Mouse (Mus musculus) limb, embryonic 10.5 days (tissue): ENCODE measurements around the gene Begain. TPM values are rescaled to one million over a fixed set of nuclear protein-coding genes. Genes with fewer than 3 reads are reported as not detected.

Experiments used
- DNase-seq: peaks from one replicate; pipeline ENCODE4 v3.0.0-alpha.2; 2017; ENCODE audit warnings: low spot score
- H3K27ac ChIP-seq: fragments of 300-500 bp; sonication (generic); 2 replicates; pipeline ENCODE4 v1.5.1; 2016; ENCODE audit warnings: mild to moderate bottlenecking
- H3K27me3 ChIP-seq: fragments of 300-500 bp; sonication (generic); 2 replicates; pipeline ENCODE4 v1.6.1; 2016; ENCODE audit warnings: low read depth, mild to moderate bottlenecking; ENCODE audit not compliant: poor library complexity, severe bottlenecking
- H3K36me3 ChIP-seq: fragments of 300-500 bp; sonication (generic); 2 replicates; pipeline ENCODE4 v1.6.1; 2016; ENCODE audit warnings: mild to moderate bottlenecking, moderate library complexity
- H3K4me1 ChIP-seq: fragments of 300-500 bp; sonication (generic); 2 replicates; pipeline ENCODE4 v1.6.1; 2016
- H3K4me3 ChIP-seq: fragments of 300-500 bp; sonication (generic); 2 replicates; pipeline ENCODE4 v1.5.1; 2016; ENCODE audit warnings: mild to moderate bottlenecking, moderate library complexity
- H3K9me3 ChIP-seq: fragments of 300-500 bp; sonication (generic); replicated peaks from 2 replicates; pipeline ENCODE4 v1.6.1; 2016; ENCODE audit warnings: mild to moderate bottlenecking
- WGBS: fragments of 180-500 bp; shearing (Covaris S2); methylation state at CpG from one replicate; pipeline ENCODE4 v1.1.7; 2016; 5-methylcytosine and 5-hydroxymethylcytosine counted together
- polyA plus RNA-seq: library from polyadenylated mRNA; unstranded; fragments of >200 nt; fragmentation: Nextera tagmentation; extraction: Ambion mirVana; gene quantifications from 2 replicates; pipeline ENCODE4 v1.2.1, GENCODE M21; 2016

The Begain gene
- polyA plus RNA-seq, 1 experiment from 2014 or later = 2.5 TPM

DNA sequence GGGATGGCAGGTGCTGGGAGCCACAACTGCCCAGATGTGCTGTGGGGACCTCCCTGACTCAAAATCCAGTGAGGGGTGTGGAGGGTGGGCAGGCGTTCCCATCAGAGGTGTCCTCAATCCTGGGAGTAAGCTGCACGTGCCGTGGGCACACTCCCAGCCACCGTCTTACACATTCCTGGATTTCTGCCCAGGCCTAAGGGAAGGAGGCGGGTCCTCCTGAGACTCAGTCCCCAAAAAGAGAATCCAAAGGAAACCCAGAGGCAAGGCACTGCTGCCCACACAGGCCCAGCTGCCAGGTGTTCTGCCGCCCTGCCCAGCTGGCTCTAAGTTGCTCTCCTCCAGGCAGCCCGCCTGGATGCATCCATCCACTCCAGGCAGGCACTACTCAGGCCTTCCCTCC, 28.7 kb downstream of the Begain start:
- H3K4me1 ChIP-seq = peaks cover 23% of the 10 kb centered on the region
- peaks cover 61% of the 10 kb centered on the region for H3K27me3 ChIP-seq
- WGBS = 91% methylated on average over 7 of the region's 7 CpGs
- no peak overlapping the region; the same call in 1 of the 2 replicates for H3K27ac ChIP-seq
- H3K36me3 ChIP-seq = no peaks in the 10 kb centered on the region
- no peaks in the 10 kb centered on the region for H3K9me3 ChIP-seq
- no peak overlapping the region for H3K4me3 ChIP-seq
- no peak for DNase-seq

DNA sequence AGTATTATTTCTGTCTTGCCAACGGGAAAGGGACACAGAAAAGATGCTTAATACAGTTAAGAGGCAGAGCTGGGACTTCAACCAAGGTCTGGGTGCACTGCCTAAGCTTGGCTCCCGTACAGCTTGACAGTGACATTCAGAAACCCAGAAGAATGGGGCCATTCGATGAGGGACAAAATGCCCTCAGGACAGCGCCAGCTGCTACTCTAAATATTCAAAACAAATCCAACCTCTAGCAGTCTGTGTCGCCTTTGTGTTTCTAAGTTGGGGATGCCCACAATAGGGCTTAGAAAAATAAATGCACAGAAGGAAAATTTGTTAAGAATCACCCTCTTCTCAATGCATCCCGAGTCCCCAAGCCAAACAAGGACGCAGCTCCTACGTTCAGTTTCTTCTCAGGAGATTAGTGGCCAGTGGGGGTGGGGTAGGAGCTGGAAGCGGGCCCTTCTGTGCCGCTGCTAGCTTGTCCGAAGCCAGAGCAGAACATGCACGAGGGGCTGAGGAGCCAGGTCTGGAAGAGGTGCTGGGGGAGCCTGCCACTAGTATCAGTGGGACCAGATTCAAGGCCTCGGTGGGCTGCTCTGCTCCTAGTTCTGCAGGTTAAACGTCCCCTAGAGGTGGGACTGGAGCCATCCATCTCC, 29.7 kb downstream of the Begain start:
- WGBS = 64% methylated on average over 14 of the region's 14 CpGs

DNA sequence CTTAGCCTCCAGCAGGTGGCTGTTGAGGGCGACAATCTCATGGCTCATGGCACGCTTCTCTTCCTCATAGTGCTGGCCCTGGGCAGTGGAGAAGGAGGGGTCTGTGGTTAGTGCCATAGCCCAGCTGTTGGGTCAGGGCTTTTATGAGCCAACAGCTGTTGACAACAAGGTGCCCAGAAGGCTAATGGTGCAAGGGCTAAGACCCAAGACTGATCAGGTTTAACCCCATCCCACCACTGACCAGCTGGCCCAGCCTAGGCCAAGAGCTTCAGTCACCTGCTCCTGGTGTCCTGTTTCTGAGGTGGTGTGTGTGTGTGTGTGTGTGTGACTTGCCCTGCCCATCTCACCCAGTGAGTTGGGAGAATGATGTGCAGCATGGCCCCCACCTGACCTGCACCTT, 31.0 kb downstream of the Begain start:
- H3K27me3 ChIP-seq = peaks cover 62% of the 10 kb centered on the region
- WGBS = 86% methylated on average over 2 of the region's 2 CpGs
- H3K4me1 ChIP-seq = peaks cover 35% of the 10 kb centered on the region
- H3K9me3 ChIP-seq = no peaks in the 10 kb centered on the region; the same call in 1 of the 2 replicates
- no peak for DNase-seq
- no peak overlapping the region for H3K27ac ChIP-seq
- peaks cover 9% of the 10 kb centered on the region for H3K36me3 ChIP-seq
- H3K4me3 ChIP-seq = no peak overlapping the region

More for the DNA sequence above, 29.7 kb downstream of the Begain start:
- Histone ChIP-seq H3K4me3 (no peak overlapping the region), H3K27ac (no peak overlapping the region), H3K9me3 (no peaks in the 10 kb centered on the region; the same call in 1 of the 2 replicates), H3K27me3 (peaks cover 61% of the 10 kb centered on the region), H3K4me1 (peaks cover 29% of the 10 kb centered on the region), H3K36me3 (peaks cover 9% of the 10 kb centered on the region)
- no peak for DNase-seq

DNA sequence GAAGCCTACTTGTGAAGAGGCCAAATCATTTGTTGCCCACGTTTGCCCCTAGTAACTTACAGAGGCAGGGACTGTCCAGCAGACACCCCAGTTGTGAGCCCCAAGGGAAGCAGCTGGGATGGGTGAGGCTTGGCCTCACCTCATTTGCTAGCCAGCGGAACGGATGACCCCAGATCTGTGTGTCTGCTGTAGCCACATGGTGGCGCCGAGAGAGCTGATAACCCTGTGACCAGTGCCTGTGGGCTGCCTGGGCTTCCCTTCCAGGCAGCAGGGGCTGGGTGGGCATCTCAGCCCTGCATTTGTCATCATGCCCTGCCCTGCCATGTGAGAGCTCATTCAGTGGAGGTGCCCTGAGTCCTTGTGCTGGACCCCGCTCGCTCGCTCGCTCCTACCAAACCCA, 44.2 kb downstream of the Begain start:
- no peak for DNase-seq
- no peak overlapping the region for H3K4me3 ChIP-seq
- H3K27ac ChIP-seq = no peak overlapping the region
- 63% methylated on average over 9 of the region's 9 CpGs for WGBS
- H3K4me1 ChIP-seq = peaks cover 21% of the 10 kb centered on the region
- H3K27me3 ChIP-seq = no peaks in the 10 kb centered on the region
- H3K36me3 ChIP-seq = 0 out of 2 replicates have a peak, but pooled peaks cover 8% of the 10 kb centered on the region
- no peaks in the 10 kb centered on the region for H3K9me3 ChIP-seq

DNA sequence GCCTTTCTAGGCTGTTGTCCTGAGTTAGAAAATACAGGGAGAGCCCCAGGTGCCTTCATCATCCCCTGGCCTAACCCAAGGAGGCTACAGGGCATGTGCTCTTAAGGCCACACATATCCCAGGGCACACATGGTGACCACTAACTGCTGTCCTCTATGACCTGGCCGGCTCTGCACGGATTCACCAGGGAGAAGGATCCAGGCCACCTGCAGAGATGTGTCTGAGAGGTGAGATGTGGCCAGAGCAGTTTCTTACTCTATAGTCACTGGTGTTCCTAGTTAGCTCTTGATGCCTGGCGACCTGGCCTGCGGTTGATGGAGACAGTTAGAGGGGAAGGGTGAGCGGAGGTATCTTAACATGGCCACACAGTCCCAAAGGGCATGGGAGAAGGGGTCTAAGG, 45.1 kb downstream of the Begain start:
- WGBS = 77% methylated on average over 5 of the region's 5 CpGs
- H3K4me3 ChIP-seq = no peak overlapping the region
- H3K27ac ChIP-seq = no peak overlapping the region
- H3K4me1 ChIP-seq = peaks cover 26% of the 10 kb centered on the region
- H3K36me3 ChIP-seq = 0 out of 2 replicates have a peak, but pooled peaks cover 8% of the 10 kb centered on the region
- DNase-seq = no peak
- H3K27me3 ChIP-seq = no peaks in the 10 kb centered on the region
- no peaks in the 10 kb centered on the region for H3K9me3 ChIP-seq

DNA sequence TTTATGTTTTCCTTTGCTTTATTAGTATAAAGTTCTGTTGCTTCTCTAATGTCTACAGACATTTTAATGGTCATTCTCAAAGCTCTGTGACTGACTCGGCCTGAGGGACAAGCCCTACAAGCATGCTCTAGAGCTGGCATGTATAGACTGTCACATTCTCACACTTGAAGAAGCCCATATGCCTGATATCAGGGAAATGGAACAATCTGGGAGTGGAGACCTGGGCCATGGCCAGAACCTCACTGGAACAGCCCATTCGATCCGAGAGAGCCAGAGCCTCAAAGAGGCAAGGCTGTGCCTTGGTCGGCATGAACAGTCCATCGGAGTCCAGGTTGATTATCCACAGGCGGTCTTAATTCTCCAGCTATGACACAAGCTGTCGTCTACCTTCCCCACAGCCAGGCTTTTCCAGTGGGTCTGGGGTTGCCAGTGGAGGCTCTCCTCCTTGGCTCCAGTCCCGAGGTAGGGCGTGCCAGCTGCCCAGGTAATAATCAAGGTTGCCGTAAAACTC, 45.8 kb downstream of the Begain start:
- Histone ChIP-seq H3K4me1 (peaks cover 26% of the 10 kb centered on the region), H3K27ac (no peak overlapping the region), H3K27me3 (no peaks in the 10 kb centered on the region), H3K36me3 (0 out of 2 replicates have a peak, but pooled peaks cover 8% of the 10 kb centered on the region), H3K4me3 (no peak overlapping the region), H3K9me3 (no peaks in the 10 kb centered on the region)
- DNase-seq = no peak
- 75% methylated on average over 10 of the region's 10 CpGs for WGBS

DNA sequence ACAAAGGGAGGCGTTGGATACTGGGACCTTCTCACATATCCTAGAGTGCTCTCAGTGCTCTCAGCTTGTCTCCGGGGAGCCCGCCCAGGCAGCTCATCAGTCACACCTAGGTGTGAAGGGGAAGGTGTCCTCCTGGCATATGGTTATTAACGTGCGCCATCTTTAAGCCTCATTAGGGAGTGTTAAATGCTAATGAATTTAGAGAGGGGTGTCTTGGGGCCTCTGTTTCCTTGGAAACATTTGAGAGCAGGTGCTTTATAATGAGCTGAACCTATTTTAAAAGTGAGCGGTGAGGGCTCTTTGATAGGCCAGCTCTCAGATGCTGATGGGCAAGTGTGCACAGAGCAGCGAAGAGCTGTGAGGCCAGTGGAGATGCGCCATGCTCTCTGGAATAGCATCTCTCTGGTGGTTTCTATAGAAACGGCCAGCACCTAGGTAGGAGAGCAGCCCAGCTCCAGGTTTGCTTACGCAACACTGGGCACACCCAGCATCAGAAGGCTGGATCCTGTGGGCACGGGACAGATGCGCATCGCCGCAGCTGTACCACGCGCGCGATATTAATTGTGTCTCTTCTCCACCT, 57.9 kb downstream of the Begain start:
- Histone ChIP-seq H3K36me3 (no peaks in the 10 kb centered on the region), H3K4me1 (peaks cover 3% of the 10 kb centered on the region; the same call in 1 of the 2 replicates), H3K9me3 (no peaks in the 10 kb centered on the region), H3K27me3 (no peaks in the 10 kb centered on the region), H3K27ac (no peak overlapping the region), H3K4me3 (no peak overlapping the region)
- 72% methylated on average over 18 of the region's 18 CpGs for WGBS
- no peak for DNase-seq

DNA sequence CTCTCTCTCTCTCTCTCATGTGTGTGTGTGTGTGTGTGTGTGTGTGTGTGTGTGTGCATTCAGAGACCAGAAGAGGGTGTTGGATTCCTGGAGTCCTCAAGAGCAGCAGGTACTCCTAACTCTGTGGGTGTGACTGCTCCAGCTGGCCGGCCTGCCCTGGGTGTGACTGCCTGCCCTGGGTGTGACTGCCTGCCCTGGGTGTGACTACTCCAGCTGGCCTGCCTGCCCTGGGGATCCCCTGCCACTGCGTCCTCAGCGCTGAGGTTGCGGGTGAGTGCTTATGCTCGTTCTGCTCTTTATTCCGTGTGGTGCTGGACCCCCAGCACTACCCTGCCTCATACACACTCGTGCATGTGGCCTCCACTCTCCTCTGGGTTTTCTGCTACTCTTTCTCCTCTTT, 65.0 kb downstream of the Begain start:
- Histone ChIP-seq H3K27ac (no peak overlapping the region), H3K9me3 (no peaks in the 10 kb centered on the region), H3K27me3 (no peaks in the 10 kb centered on the region), H3K4me3 (no peak overlapping the region), H3K4me1 (peaks cover 11% of the 10 kb centered on the region), H3K36me3 (no peaks in the 10 kb centered on the region)
- no peak for DNase-seq
- WGBS = 69% methylated on average over 7 of the region's 7 CpGs

DNA sequence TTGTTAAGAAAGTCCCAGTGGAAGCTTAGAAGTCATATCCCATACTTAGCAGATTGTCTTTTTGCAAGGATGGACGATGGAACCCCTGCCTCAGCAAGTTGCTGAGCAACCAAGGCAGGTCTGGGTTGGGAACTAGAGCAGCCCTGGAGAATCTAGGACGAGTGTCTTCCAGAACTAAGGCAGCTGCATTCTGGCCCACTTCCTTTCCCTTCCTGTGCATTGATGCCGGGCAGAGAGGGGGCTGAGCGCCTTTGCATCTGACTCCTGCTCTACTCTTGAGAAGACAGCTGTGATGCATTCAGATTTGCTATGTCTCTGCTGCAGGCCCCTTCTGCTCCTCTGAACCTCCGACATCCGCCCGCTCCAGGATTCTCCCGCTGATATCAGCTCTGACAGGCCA, 70.8 kb downstream of the Begain start:
- Histone ChIP-seq H3K27ac (no peak overlapping the region), H3K4me3 (no peak overlapping the region)
- 88% methylated on average over 8 of the region's 8 CpGs for WGBS

DNA sequence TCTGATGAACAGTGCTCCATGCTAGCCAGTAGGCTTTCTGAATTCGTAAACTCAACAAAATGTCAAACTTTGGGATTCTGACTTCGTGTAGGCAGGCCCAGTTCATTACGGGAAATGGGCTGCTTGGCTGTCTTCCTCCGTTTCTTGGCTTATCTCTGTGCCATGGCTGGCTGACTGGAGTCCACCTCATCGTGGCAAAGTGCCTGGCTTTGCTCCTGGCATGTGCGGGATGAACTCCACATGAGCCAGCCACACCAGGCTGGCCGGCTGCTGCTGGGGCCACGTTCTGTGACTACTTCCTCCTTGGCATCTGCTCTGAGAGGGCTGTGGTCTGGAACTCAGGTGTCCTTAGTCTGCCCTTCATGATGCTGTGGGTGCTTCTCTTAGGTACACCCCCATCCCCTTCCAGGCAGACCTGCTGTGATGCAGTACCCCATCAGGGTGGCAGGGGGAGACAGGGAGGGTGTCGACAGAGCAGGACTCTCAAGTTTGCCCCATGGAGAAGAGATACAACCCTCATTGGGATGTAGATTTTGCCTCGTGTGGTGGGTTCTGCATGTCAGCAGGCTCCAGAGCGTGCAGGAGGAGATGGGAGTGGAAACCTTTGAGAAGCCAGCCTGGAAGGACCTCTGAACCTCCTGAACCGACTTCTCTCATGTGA, 71.9 kb downstream of the Begain start:
- 85% methylated on average over 12 of the region's 12 CpGs for WGBS
- no peaks in the 10 kb centered on the region for H3K36me3 ChIP-seq

More for the DNA sequence above, 70.8 kb downstream of the Begain start:
- no peaks in the 10 kb centered on the region for H3K36me3 ChIP-seq
- no peak for DNase-seq
- no peaks in the 10 kb centered on the region for H3K9me3 ChIP-seq
- H3K4me1 ChIP-seq = peaks cover 34% of the 10 kb centered on the region
- H3K27me3 ChIP-seq = peaks cover 5% of the 10 kb centered on the region; the same call in 1 of the 2 replicates

DNA sequence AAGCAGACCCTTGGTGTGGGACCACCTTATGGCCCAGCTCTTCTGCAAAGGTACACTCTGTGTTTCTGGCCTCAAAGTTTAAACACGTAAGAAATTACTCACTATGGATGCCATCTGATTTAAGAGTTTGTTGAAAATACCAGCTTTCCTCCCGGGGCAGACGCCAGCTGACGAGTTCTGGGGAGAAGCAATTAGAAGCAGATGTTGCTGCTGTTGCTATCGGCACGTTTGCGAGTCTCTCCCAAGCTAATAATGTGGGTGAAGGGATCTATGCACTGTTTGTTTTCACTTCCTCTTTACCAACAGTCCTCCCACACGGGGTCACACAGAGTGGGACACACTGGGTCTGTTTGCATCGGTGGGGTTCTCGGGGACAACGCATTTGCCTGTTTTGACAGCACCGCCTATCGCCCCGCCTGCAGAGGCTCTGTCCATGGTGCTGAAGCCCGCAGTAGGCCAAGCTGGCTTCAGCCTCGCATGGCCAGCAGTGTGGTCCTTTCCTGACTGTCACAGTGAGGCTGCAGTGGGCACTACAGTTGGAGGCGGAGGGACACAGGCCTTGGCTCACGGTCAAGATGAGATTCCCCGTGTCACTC, 73.5 kb downstream of the Begain start:
- 6% methylated on average over 19 of the region's 19 CpGs for WGBS
- Histone ChIP-seq H3K4me1 (peaks cover 41% of the 10 kb centered on the region), H3K9me3 (no peaks in the 10 kb centered on the region), H3K27me3 (peaks cover 5% of the 10 kb centered on the region; the same call in 1 of the 2 replicates), H3K27ac (no peak overlapping the region), H3K36me3 (no peaks in the 10 kb centered on the region), H3K4me3 (peak overlapping the region; percentile 41)
- peak; percentile 92 for DNase-seq

More for the DNA sequence above, 71.9 kb downstream of the Begain start:
- DNase-seq = no peak
- peaks cover 34% of the 10 kb centered on the region for H3K4me1 ChIP-seq
- peaks cover 5% of the 10 kb centered on the region; the same call in 1 of the 2 replicates for H3K27me3 ChIP-seq
- no peaks in the 10 kb centered on the region for H3K9me3 ChIP-seq
- H3K4me3 ChIP-seq = no peak overlapping the region
- H3K27ac ChIP-seq = no peak overlapping the region

DNA sequence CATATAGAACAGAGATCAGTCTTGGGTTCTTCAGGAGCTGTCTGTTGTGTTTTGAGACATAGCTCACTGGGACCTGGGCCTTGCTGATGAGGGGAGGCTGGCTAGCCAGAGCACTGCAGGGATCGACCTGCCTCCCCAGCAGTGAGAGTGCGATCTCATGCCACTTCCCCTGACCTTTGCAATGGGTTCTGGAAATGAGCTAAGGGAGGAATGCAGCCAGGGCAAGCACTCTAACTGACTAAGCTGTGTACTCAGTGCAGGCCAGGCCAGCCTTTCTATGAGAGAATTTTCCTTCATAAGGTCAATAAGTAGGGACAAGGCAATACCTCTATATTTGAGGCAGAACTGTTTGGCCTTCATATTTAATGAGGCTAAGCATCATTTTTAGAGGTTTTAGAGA, 75.0 kb downstream of the Begain start:
- H3K4me3 ChIP-seq = no peak overlapping the region
- H3K27me3 ChIP-seq = peaks cover 5% of the 10 kb centered on the region; the same call in 1 of the 2 replicates
- peaks cover 30% of the 10 kb centered on the region for H3K4me1 ChIP-seq
- no peaks in the 10 kb centered on the region for H3K36me3 ChIP-seq
- no peak overlapping the region for H3K27ac ChIP-seq
- DNase-seq = no peak
- no peaks in the 10 kb centered on the region for H3K9me3 ChIP-seq
- 72% methylated on average over 2 of the region's 2 CpGs for WGBS
